Mouse (Mus musculus) frontal cortex, postnatal 10 days (tissue): ENCODE data around the gene Cux1.
"Not testable (repeated sequence)": the region's sequence is repeated elsewhere in the genome, so short reads cannot be mapped to it uniquely, and the experiment has no call there.

ENCODE experiments used
- DNase-seq, 2 experiments: peaks; one replicate each; pipeline ENCODE4 v3.0.0; 2022; ENCODE audit warnings: low spot score in 2 of 2, mixed read lengths in 1 of 2

Gene Cux1

DNA sequence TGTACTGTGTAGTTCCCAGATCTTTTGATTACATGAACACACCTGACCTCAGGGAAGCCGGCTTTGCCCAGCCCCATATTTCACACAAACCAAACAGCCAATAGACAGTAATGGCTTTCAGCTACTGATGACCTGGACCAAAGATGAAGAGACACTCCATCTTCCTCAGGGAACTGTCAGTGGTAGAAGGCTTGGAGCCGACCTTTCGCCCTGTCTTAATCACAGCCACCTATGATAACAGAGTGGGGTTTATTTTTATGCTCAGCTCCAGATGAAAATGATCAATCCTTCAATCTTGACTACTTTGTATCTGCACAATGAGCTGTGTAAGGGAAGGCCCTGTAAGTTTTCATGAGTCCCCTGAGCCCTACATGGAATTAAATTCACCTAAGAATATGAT, 93.2 kb downstream of the Cux1 start:
- DNase-seq, result no peak

DNA sequence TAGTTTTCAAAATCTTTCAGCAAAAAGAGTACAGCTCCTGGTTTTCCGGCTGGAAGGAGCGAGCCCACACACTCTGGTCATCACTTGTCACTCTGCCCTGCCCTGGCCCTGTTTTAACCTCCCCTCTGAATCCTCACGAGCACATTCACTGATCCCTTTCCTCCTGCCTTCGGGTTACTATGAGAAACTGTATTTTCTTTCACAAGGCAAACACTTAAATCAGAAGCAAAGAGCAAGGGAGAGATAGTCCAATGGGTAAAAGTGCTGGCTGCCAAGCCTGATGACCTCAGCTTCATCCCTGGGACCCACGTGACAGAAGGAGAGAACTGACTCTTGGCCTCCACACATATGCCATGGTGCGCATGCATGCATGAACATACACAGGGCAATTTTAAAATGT, 94.0 kb downstream of the Cux1 start:
- no peak for DNase-seq

DNA sequence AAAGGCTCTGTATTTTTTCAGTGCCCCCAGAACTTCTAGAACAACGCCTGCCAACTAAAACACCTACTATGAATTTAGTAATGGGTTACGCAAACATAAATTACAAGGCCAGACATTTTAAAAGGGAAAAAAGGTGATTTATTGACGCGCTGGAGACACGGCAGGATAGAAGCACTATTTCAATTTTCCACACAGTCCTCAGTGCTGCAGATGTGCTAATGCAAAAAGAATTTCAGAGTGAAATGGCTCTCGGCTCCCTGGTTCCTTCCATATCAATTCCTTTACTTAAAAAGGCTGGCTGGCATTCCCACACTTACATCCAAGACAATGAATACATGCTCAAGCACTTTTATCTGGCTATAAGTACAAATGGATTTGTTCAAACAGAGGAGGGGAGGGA, 94.4 kb downstream of the Cux1 start:
- no peak for DNase-seq

DNA sequence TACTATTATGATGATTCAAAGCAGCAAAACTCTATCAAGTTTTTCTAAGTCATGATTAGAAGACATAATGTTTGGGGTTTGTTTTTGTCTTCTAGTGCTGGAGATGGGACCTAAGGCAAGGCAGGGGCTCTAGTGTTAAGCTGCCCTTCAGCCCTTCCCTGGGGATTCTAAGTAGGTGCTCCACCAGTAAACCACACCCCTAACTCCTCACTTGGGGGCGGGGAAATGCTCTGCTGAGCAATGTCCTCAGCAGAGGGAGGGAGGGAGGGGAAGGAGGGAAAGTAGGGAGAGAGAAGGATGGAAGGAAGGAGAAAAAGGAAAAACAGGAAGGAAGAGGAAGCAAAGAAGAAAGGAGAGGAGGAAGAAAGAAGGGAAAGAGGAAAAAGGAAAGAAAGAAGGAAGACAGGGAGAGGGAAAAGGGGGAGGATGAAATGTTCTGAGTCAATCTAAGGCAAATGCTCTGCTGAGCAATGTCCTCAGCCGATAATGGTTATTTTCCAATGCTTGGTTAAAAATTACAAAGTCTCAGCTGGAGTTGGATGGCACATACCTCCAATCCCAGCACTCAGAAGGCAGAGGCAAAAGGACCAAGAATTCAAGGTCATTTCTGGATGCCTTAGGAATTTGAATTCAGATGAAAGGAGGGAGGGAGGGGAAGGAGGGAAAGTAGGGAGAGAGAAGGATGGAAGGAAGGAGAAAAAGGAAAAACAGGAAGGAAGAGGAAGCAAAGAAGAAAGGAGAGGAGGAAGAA, 96.1 kb downstream of the Cux1 start:
- not testable (repeated sequence) for DNase-seq

DNA sequence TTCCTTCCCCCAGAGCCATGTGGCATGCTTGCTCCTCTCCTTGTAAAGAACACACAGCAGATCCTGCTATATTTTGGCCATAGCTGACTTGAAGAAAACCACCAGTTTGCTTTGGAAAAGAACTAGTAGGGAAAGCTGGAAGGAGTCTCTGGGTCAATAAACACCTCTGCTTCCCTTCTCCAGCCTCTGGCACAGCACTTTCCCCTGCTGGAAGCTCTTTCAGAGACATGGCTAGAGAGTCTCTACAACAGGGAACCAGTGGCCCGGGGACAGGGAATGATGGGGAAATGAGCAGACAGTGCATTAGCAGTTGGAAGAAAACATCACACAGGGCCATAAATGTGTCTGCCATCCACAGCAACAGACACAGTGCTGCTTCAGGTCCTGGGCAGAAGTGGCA, 98.0 kb downstream of the Cux1 start:
- DNase-seq, result no peak

DNA sequence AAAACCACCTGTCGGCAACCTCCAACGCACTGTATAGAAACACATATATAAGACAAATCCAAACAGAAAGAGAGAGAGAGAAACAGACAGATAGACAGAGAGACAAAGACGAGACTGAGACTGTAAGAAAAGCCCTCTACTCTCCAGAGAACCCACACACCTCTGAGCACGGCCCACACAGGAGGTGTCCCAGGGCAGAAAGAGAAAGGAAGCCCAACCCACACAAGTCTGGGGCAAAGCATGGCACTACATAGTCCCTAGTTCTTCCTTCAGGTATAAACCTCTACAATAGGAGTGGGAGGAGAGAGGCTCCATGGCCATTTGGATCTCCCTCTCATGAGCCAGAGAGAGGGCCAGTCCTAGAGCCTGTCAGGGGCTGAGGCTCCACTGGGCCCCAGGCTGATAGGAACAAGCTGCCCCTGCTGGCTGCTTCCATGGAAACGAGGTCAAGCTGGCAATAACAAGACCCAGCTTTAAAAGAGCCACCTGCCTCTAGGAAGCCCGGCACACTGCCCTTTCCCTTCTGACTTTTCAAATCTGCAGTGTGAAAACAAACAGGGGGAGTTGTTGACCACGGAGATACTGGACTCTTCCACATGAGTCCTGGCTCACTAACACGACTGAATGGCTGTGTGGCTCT, 99.8 kb downstream of the Cux1 start:
- no peak for DNase-seq

DNA sequence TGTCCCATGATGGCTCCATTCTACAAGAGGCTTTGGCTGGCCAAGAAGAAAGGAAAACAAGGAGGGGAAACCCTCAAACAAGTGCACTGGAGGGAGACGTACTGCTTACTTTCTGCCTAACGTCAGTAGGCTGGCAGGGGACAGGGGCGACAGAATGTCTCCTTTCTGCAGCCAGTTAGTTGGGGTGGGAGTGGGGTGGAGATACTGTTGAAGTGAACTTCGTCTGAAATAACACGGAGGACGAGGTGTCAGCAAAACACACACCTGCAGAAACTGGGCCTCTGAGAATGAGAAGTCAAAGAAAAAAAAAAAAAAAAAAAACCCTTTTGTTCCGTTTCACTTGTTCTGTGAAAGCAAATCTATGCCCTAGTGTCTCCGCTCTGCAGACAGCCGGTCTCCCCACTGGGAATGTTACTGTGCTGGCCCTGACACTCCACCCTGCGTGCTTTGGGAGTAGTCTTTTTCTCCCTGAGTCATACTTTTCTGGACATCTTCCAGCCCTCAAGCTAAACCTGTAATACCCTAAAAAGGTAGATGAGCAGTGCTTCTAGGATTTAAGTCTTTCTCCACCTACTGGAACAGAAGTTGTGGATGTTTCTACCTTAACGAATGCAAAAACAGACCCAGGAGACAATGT, 101.4 kb downstream of the Cux1 start:
- no peak for DNase-seq

DNA sequence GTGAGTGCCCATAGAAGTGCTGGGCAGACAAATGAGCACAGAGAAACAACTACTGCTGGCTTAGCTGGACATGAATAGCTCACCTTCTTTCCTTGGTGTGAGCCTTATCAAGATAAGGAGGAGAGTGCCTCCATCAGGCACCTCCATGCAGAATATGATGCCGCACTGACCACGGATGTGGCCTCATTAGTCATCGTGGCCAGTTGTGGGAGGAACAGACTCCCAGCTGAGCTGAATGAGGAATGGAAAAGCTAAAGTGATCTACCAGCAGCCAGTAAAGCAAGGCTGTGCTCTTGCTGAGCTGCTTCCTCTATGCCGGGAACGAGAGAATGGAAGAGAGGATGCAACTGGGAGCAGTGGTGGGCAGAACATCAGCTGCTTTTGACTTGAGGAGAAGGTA, 101.9 kb downstream of the Cux1 start:
- no peak for DNase-seq

DNA sequence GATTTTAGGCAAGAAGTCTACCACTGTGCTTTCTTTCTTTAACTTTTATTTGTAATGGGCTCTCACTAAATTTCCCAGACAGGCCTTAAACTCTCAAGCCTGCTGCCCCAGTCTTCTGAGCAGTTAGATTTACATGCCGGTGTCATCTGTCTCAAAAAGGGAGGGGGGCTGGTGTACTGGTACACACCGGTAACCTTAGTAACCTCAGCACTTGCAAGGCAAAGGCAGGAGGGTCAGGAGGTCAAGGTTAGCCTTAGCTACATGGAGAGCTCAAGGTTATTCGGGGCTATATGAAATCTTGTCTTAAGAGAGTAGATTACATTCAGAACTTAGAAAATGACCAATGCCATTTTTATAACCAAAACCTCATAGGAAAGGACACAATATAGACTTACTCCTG, 102.4 kb downstream of the Cux1 start:
- DNase-seq, result no peak

DNA sequence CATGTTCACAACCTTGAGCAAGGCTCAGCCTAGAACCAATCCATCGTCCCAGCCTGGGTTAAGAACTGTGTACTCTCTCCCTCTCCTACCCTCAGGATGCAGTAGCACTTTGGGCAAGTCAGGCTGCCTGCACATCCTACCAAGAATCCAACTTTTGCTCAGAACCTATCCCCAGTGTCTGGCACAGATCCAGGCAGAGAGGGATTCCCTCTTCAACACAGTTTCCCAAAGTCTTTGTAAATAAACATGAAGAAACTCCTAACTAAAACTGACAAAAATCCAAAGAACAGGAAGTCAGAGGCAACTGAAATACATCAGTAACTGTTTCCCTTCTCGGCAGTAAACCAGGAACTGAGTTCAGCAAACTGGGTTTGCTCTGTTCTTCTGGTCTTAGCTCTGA, 103.2 kb downstream of the Cux1 start:
- no peak for DNase-seq

DNA sequence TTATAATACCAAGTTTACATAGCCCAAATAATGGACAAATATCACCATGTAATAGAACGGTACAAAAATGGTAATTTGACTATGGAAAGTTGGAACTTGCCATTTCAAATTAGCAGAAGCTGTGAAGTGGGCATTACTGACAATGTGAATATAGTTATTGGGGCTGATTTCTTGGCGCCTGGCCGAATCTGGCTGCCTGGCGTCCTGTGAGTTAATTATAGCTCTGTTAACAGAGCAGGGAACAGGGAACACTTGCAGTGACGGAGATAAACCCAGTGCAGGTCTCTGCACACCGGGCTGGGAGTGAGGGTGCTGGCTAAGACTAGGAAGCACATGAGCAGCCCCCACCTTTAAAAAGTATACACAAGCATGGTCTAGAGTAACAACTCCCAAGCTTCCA, 104.7 kb downstream of the Cux1 start:
- peak in 1 of 2 experiments; percentile 34 for DNase-seq

DNA sequence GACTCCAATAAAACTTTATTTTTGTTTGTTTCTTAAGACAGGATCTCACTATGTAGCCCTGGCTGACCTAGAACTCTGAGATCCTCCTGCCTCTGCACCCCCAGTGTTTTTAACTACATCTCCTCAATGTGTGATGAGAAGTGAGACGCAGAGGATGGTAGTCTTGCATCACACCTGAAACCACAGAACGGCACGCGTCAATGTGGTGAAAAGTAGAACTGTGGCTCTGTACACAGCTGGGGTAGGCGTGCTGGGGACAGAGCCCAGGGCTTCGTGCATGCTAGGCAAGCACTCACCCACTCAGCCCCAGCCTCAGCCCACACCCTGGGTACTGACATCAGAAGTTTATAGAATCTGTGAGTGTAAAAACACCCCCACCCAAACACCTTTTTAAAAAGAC, 107.4 kb downstream of the Cux1 start:
- DNase-seq, result no peak

DNA sequence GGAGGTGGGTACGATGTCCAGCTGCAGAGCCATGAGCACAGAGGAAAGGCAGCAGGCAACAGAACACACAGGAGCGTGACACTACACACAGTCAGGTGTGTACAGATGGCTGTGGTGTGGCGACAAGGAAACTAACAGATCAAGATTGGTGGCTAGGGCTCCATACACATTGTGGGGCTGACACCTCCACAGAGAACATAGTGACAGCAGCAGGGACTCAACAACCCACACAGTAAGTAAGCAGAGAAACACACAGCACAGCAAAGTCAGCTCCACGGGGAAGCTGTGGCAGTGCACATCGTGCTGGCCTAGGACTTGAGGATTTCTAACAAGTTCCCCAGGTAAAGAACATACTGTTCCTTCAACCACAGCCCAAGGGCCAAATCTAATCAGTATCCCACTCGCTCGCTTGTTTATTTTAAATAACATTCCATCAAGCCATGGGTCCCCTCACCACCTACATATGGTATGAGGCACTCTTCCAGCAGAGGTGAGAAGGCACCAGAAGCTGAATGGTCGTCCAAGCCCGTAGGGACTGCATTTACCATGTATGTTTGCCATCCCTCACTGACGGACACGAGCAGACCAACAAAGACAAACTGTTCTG, 108.3 kb downstream of the Cux1 start:
- no peak for DNase-seq

DNA sequence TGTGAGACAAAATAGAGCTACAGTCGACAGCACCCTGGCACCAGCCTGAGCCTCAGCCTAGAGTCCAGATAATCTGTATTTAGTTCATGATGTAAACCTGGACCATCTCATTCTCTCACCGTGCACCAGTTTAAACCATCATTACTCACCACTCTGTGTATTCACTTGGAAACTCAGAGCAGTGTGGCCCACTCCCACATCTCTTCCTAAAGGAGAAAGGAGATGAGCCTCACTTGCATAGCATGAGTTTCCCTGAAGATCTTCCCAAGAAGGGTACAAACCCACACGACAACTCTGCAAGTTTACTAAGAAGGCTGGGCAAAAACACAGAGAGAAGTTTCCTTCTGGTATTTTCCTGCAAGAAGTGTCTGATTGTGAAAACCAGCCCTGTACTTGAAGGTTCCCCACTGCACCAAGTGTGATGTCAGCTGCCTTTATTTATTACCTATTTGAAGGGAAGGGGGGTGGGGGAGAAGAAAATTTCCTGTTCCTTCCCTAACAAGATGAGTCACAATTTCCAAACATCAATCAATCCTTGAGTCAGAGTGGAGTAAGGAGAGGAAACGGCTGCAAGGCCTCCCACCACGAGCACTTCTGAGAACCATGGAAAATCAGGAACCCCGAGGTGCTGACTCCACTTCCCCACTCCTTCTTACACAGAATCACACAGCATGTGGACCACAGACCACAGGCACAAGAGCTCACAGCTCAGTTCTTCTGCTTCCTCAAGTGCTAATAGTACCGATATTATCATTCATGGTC, 109.0 kb downstream of the Cux1 start:
- DNase-seq, result no peak

DNA sequence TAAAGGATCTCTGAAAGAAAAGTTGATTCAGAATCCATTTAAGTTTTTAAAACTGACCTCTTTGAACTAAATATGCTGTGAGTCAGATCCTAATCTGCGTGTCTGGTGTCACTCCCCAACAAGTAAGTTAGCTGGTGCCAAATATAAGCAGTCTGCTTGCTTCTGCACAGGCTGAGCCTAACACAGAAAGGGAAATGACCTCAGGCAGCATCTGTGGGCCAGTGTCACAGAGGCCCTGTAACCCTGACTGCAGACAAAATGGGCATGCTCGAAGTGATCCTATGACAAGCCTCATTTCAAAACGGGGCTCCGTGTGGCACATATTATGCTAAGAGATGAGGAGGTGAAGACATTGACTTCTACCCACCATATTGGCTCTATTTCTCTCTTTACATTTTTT, 110.9 kb downstream of the Cux1 start:
- no peak for DNase-seq

DNA sequence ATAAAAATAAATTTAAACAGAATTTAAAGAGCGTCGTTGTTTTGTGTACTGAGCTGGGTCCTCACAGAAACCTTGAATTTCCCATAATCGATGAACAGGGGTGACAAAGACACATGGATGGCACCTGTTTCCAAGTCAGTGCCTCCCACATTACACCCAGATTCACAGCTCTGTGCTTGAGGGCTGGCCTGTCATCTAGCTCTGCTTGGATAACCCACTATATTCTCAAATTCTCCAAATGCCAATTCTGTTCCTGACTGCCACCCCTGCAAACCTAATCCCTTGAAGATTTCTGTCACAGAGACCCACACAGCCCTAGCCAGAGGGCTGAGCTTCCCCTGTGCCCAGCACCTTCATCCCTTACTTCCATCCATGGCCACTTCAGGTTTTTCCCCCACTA, 114.6 kb downstream of the Cux1 start:
- no peak for DNase-seq

DNA sequence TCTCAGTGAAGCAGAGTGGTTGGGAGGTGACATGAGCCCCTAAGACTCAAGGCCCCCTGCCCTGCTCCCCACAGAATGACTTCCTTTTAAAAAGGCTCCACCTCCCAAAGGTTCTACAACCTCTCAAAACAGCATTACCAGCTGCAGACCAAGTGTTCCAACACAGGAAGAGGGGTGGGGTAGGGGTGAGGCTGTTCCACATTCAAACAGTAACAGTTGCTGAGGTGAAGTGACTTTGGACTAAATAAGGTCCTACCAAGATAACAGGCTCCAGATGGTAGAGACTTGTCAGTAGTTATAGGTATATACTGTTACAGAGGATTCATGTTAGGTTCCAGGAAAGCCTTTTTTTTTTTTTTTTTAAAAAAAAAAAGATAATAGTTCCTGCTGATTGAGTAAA, 117.5 kb downstream of the Cux1 start:
- no peak for DNase-seq

DNA sequence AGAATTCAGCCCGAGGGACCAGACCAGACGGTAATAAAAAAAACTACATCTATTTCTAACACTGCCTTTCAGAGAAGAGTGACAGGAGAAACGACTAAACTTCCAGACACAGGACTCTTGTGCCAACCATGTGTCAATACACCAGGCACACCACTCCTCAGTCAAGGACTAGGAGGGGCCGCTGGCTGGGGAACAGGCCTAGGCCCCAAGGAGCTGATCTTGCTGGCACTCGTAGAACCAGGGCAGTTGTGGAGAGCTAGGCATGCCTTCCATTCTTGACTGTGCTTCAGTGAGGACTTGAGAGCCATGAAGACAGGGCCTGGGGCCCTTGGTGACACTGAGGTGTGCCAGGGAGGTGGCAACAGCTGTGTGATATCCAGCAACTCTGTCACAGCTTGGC, 121.3 kb downstream of the Cux1 start:
- DNase-seq, result no peak

DNA sequence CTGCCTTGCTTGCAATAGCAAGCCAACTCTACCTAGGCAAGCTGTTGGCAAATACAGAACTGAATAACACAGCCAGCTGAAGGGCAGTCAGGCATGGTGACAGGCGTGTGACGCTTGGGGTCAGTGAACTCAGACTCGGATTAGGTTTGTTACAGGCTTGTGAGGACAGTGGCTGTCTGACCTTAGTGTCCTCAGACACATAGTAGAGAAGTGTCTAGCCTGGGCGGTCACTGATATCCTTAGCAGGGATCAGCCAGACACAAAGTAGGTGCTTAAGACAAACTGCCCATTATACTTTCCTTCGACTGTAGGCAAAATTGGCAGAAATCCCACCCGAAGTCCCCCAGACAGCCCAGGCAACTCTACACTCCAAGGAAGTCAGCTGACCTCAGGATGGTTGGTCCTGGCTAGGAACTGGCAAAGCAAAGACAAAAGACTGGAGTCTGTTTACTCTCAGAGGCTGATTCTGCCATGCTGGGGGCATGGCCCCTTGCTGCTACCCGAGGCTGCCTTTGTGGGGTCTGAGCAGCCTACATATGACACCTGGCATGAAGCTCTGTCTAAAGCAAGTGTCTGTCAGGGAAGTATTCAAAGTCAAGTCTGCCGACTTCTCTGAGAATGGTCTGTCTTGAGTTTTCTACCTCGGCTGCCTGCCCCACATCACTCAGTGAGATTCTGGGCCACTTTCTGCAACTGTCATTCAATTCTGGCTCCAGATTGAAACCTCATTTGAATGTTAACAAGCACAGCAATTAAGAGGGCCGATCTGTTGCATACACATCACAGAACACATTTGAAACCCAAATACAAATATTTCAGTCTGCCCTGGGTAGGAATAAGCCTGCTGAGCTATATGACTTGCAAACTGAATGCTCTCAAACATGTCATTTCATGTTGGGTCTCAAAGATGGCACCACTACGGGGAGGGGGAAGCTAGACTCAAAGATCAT, 124.8 kb downstream of the Cux1 start:
- no peak for DNase-seq

DNA sequence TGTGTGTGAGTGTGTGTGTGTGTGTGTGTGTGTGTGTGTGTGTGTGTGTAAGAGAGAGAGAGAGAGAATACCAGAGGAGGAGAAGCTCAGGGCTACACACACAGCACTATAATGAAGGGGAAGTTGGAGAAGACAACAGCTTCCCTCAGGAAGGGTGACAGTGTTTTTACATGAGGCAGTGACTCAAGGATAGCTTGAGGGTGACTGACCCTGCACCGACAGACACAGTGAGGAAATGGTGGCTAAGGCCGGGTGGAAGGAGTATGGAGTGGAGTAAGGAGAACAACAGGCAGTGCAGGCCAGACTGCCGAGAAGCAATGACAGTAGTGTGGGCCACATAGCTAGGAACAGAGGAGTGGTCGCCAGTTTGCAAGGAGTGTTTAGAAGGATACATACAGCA, 137.6 kb downstream of the Cux1 start:
- no peak for DNase-seq

DNA sequence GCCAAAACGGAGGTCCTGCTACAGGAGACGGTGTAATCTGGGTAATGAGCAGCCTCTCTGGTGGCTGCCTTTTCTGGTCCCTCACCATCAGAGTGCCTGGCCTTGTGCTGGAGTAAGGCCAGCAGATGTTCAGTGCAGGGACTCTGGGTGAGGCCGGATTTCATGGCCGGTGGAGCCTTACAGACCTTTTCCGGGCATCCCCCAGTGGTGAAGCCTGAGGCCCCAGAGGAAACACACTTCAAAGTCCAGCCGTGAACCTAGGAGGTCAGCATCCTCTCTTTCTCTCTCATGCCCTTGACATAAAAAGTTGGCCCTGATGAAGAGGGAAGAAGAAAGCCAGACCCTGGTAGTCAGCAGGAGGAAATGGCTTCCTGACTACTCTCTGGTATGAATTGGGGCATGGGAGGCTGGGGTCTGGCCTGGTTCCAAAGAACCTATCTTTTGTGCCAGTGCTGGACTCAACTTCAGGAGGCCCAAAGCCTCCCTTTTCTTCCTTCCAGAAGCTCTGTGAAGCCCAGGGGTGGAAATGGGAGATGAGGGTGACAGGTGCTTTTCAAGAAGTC, 138.7 kb downstream of the Cux1 start:
- DNase-seq, result no peak
